Mouse (Mus musculus) ovary, postnatal 14 days (tissue): ENCODE measurements around the gene Dennd4a.

Source experiments
- DNase-seq: peaks from one replicate; pipeline ENCODE4 v3.0.0; 2022; ENCODE audit warnings: low spot score

Gene Dennd4a

GRCm38 (mm10) chr9:64918560-64918959 lies 107.4 kb downstream of the Dennd4a start:
- DNase-seq = no peak

DNA sequence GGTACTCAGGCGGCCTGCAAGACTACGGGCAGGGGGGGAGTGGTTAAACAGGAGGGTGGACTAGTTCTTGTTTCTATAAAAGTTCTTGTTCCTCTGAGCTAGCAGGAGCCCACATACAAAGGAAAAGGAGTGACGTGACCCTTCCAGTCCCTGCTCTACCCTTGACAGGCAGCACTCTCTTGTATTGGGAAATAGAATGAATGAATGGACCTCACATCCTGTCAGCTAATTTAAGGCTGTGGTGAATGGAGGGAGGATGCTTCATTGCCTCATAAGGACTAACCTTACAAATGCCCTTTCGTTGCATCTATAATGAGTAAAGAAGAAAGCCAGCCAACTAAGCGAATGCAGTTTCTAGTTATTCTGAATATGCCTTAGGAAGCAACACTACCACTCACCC lies 114.6 kb downstream of the Dennd4a start:
- DNase-seq = no peak

DNA sequence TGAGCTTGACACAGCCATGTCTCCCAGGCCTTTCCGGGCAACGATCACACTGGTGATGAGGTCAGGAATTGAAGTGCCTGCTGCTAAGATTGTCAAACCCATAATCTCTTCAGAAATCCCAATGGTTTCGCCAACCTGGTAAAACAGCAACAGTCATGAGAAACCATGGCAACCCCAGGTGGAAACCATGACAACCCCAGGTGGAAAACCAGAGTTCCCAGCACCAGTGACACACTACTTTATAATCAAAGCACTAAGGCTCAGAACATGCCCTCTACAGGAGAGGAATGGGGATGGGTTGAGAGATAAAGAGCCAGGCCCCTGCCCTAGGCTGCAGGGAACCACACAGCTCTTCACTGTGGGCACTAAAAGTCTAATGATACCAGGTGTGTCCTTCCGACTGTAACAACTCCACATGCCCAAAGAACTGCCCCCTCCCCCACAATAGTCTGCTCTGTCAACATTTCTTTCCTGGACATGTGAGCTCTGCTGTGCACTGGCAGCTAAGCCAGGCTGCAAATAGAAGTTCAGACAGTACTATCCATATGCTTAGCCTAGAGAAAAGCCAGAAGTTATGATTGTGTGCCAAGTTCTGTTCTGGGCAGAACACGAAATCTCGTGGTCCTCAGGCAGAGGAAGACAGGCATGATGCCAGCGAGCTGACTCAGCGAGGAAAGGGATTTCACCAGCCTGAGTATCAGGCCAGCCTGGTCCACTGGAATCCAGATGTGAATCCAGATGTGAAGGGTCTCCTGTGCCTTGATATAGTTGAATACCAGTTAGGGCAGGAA lies 115.3 kb downstream of the Dennd4a start:
- DNase-seq = no peak

DNA sequence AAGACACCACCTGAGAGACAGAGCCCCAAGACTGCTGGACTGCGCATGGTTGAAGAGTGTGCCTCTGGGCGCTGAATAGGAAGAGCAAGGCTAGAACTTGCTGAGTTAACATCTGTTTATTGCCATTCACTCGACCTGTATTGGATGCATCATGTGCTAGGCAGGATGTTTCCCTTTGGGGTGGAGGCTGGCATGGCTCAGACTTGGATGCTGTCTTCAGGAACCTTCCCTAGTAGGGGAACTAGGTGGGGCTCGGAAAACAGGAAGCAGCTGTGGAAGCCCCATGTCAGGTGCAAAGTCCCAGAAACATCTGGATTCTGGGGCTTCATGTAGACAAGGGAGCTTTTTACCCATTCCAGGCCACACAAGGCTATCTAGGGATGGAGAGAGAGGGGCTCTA lies 119.1 kb downstream of the Dennd4a start:
- DNase-seq = no peak

DNA sequence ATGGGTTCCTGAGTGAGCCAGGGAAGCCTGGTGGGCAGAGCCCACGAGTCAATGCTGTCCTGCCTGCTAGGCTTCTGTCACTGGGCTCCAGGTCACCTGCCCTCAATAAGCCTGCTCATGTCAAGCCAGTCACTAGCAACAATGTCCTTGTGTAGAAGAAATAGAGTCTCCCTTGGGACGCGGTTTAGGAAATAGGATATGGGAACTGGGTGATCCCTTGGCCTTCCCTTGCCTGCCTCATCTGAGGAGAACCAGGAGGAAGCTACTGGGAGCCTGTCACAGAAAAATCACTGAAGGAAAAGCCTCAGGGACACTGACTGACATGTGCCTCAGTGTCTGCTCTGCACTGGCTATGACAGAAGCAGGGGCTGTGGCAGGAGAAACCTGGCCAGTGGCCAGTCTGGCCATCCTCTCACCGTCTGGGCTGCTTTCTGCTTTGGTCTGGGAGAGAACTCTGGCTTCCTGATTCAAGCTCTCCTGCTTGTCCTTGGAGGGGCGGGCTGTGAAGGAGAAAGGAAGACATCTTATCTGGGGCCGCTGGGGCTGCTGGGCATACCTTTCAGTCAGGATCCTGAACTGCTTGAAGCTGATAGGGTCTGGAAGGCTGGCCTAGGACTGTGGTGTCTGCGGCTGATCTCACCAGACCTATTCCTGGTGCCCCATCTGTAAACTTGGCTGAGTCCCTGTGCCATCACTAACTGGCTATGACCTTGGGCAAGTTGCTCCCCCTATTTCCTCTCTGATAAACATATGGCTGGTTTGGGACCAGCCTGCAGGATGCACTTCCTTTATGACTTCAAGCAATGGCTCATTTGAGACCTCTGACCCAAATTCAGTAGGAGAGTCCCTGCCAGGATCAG lies 120.8 kb downstream of the Dennd4a start:
- no peak for DNase-seq

- peak; percentile 32 for DNase-seq
These were observed 123.0 kb downstream of the Dennd4a start for GRCm38 (mm10) chr9:64934015-64934754.

DNA sequence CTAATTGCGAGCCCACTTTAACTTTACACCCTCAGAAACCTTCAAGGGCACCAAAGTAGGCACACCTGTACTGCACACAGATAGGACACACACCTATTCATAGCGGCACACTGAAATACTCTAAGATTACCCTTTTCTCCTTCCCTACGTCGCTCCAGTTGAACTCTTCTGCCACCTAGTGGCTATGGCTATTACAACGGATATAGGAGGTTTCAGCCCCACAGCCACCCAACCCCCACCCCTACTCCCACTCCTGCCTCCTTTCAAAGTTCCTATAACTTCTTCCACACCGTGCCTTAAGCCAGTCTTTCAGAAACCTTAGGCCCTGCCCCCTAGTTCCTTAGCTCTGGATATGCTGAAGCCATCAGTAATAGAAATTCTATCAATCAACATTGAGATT lies 125.4 kb downstream of the Dennd4a start:
- DNase-seq = peak; percentile 64

GRCm38 (mm10) chr9:64937491-64937890 lies 126.4 kb downstream of the Dennd4a start:
- DNase-seq = no peak

DNA sequence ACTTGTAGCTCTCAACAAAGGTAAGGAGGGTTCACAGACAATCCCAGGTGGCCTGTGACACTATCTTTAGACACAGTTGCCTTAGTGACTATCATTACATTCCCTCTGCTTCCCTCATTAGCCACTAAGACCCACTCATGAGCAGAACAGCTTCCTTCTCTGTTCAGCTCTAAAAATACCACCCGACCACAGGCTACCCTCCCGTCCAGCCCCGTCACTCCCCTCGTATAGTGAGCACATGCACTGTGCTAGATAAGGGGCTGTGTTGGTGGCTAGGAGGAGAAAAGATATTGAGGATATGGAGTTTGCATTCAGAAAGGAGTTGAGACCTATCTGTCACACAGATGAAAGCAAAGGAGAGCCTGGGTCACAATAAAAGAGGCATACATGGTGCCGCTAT lies 127.4 kb downstream of the Dennd4a start:
- DNase-seq = no peak

DNA sequence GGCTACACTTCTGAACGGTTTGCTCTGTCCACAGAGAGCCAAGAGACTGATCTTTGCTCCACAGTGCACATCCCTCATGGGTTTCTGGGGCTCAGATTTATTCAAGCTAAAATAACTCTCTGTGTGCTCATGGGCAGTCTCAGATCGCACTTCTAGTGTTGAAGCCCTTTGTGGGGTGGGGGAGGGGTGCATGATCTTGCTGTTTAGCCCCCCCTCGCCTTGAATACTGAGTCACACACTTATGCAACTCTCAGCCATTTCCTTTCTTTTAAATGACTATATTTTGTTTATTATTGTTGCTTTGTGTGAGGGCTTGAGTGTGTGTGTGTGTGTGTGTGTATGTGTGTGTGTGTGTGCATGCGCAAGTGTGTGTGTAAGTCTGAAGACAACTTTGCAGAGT lies 128.1 kb downstream of the Dennd4a start:
- DNase-seq = no peak

DNA sequence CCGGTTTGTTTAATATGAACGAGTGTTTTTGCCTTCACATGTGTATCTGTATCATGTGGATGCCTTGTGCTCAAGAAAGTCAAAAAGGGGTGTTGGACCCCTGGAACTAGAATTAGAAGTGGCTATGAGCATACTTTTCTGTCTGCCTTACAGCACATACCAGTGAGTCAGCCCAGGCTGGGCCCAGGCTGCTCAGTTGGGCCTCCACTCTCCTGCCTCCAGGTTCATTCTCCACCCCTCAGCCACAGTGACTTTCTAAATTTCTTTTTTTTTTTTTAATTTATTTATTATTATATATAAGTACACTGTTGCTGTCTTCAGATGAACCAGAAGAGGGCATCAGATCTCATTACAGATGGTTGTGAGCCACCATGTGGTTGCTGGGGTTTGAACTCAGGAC lies 128.7 kb downstream of the Dennd4a start:
- DNase-seq = no peak

- no peak for DNase-seq
These were observed 129.7 kb downstream of the Dennd4a start for GRCm38 (mm10) chr9:64940731-64941346.

DNA sequence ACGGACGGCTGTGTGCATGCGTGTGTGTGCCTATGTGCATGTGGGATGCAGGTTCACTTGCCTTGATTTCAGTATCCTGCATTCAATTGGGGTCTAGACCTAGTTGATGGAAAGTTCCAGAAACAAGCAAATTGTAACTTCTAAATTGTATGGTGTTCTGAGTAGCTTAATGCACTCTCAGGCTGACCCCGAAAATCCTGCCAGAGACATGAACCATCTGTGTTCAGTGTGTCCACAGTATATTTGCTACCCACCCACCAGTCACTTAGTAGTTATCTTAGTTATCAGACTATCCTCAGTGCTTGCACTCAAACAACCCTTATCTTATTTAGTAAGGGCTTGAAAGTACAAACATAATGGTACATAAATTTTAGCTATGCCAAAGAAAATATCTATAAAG lies 130.5 kb downstream of the Dennd4a start:
- DNase-seq = no peak

DNA sequence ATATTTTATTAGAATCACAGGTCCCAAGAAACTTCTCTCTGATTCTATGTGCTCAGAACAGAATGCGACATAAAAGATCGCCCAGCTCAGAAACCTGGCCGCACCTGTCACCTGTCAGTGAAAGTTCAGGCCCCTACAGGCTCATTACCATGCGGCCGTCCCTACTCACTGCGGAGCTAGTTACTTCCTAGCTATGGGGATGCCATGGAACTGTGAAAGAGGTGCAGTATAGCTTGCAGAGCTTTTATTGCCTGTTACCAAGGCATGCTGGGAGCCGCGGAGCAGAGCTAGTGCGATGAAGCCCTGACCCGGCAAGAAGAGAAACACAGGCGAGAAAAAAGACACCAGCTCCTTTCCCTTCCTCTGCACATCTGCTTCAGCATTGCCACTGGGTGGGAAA lies 132.9 kb downstream of the Dennd4a start:
- no peak for DNase-seq

- no peak for DNase-seq
These were observed 136.4 kb downstream of the Dennd4a start for GRCm38 (mm10) chr9:64947483-64948095.

DNA sequence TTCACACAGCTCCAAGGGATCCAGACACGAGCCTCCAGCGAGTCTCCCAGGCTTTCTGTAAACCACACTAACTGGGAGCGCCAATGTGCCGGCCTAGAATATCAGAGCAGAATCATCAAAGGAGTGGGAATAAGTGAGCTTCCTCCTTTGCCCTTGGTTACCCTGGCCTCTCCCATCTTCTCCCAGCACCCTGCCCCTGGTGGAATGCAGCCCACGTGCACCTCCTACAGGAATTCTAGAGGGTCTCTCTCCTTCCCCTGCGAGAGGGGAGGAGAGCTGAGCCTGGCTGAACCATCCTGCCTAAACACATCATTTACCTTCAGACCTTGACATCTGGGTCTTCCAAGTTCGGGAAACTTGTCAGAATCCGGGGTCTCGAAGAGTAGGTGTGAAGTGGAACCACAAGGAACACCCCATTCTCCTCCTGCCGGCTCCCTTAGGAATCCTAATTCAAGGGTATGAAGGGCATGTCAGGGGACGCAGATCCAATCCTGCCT lies 140.1 kb downstream of the Dennd4a start, which contains the start of gene Slc24a1:
Gene Slc24a1 (minus strand): TSS at position 447 of the 497 bp plus-strand sequence.
- DNase-seq = no peak

DNA sequence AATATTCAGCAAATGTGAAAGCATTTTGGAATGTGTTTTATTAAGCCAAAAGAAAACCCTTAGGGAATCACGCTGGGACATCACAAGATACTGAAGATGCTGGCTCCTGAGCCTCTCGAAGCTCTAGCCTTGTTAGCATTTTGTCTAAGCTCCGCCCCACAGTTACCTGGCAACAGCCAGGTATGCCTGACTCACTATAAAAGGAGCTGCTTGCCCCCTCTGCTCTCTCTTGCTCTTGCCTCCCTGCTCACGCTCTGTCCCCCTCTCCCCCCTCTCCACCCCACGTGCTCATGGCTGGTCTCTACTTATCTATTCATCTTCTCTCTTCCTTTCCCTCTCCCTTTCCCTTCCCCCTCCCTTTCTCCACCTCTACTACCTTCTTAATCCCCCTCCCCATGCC lies 140.9 kb downstream of the Dennd4a start:
- no peak for DNase-seq

GRCm38 (mm10) chr9:64953190-64953589 lies 142.1 kb downstream of the Dennd4a start:
- no peak for DNase-seq

- DNase-seq = no peak
These were observed 145.2 kb downstream of the Dennd4a start for GRCm38 (mm10) chr9:64956337-64956736.

GRCm38 (mm10) chr9:64957276-64957675 lies 146.1 kb downstream of the Dennd4a start:
- DNase-seq = no peak
